Mouse (Mus musculus) cerebellum, postnatal 4 days (tissue): Measurements from ENCODE around the gene Guca2b.
"Not testable (repeated sequence)": the region's sequence is repeated elsewhere in the genome, so short reads cannot be mapped to it uniquely, and the experiment has no call there.

Source experiments
- DNase-seq, 2 experiments: peaks; one replicate each; pipeline ENCODE4 v3.0.0; 2022; ENCODE audit warnings: low spot score in 2 of 2, mixed read lengths in 1 of 2

The Guca2b gene

DNA sequence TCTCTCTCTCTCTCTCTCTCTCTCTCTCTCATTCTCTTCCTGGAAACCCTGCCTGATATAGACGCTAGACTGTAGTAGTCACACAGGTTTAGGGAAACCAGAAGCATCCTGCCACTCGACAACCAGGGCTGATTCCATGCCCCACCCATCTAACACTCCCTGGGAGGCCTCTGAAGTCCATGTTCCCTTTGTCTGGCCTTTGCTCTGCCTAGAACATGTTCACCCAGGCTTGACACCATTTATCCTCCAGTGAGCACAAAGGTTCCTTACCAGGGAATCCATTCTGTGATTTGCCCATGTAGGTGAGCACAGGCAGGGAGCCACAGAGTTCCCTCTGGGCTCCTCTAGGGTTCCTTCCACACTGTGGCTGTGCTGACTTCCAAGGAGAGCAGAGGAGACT, 508 bp downstream of the Guca2b start:
- DNase-seq, result no peak

DNA sequence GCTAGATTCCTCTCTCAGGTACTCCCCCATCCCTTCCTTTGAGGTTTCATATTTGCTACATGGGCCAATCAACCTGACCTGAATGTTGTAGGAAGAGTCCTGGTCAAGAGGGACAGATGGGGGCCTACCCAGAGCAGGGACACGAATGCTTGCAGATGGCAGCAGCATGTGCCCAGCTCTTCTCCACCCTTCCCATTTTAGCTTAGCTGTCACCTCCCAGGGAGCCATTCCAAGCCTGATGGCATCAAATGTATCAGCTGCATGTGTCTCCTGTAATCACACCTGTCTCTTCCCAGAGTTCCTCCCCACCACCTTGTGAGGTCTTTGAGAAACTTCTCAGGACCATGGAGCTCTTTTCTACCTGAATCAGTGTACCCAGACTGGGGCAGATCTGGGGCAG, 1.7 kb downstream of the Guca2b start:
- DNase-seq, result no peak

DNA sequence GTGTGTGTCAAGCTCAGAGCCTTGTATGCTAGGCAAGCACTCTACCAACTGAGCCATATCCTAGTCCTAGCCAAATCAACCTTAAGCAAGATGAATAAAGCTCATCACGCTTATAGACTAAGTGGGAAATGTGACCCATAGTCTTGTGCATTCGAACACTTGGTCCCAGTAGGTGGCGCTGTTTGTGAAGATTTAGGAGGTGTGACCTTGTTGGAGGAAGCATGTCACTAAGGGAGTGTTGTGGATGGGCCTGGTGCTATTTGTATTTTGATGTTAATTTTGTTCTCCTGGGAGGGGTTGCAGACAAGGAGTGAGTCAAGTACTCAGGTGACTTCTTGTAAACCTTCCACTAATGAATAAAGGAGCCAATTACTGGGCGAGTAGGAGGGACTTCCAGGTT, 16.1 kb downstream of the Guca2b start:
- no peak for DNase-seq

GRCm38 (mm10) chr4:119638656-119639055, 20.1 kb downstream of the Guca2b start:
- no peak for DNase-seq

GRCm38 (mm10) chr4:119637946-119638345, 20.8 kb downstream of the Guca2b start:
- no peak for DNase-seq

DNA sequence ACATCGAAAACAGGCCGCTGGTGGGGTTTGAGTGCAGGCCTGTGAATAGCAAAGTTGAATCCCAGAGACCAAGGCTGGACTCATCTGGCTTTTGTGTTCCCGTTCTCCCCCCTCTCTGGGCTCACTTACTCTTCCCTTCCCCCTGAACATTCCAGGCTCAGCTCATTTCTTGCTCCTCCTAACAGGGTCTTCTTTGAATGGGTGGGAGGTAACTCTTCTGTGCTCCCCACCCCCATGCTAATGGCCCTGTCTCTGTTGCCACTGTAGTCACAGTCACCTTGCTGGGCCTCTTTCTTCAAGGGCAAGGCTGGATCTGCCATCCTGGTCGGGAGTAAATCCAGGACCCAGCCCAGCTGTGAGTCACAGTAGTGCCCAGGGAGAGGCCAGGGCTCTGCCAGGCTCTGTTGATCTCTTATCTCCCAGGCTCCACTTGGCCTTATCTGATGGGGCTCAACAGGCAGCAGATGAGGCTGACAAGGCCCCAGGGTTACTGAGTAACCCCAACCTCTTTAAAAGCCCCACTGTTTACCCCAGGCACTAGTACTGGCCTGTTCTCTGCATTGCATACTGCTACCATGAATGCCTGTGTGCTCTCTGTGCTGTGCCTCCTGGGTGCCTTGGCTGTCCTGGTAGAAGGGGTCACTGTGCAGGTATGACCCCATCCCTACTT, 21.4 kb downstream of the Guca2b start, which contains the start of gene Guca2a:
Gene Guca2a (plus strand): TSS at position 529 of the 670 bp plus-strand sequence.
- no peak for DNase-seq

GRCm38 (mm10) chr4:119636731-119637130, 22.0 kb downstream of the Guca2b start:
- DNase-seq, result no peak

DNA sequence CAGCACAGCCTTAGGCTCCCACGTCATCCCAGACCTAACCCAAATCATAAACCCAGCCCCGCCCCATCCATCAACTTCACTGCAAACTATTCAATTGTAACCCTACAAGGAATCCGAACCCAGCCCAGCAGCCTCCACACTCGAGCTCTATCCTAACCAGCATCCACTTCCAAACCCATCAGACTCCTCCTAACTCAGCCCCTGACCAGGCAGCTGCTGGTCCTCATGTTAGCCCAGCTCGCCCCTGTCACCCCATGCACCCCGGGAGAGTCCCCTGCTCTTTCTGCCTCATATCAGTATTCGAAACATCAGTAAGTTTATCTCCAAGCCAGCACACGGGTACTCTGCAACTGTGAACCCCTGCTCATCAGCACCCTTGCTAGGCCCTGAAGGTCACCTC, 23.1 kb downstream of the Guca2b start:
- DNase-seq, result no peak

GRCm38 (mm10) chr4:119634908-119635660, 23.7 kb downstream of the Guca2b start:
- DNase-seq, result no peak

DNA sequence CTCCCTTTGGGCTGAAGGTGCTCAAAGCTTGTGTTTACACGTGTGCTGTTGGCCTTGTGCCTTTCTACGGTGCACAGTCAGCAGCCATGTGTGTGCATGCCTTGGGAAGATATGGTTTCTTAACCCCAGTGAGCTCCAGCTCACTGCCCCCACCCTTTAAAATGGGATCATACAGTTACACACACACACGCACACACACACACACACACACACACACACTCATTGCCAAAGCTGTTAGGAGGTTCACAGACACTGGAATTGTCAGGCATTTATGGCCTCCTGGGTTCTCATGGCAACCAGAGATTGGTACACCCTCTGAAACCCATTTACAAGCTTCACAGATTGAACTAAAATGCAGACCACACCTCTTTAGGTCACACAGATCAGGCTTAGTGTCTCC, 24.8 kb downstream of the Guca2b start:
- no peak for DNase-seq

DNA sequence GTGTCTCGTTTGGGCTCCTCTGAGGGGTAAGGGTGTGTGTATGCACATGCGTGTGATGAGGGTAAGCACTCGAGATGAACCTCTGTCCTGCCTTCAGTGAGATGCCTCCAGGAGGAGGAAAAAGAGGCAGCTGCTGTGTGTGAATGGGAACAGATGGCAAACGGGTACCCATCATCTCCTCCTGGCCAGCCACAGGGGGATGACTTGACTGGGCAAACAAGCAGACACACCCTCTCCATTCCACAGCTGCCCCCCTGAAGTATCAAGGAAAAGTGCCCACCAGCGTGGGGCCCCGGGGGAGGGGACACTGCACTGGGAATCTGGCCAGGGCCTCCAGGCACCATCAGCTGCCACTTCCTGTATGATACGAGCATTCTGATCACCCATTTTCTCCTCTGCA, 25.4 kb downstream of the Guca2b start:
- peak in 1 of 2 experiments; percentile 57 for DNase-seq

- DNase-seq, result no peak
These were observed 26.0 kb downstream of the Guca2b start for GRCm38 (mm10) chr4:119632721-119633120.

- peak in 1 of 2 experiments; percentile 38 for DNase-seq
These were observed 27.4 kb downstream of the Guca2b start for GRCm38 (mm10) chr4:119631115-119631919.

- not testable (repeated sequence) for DNase-seq
These were observed 30.4 kb downstream of the Guca2b start for GRCm38 (mm10) chr4:119628363-119628762.

DNA sequence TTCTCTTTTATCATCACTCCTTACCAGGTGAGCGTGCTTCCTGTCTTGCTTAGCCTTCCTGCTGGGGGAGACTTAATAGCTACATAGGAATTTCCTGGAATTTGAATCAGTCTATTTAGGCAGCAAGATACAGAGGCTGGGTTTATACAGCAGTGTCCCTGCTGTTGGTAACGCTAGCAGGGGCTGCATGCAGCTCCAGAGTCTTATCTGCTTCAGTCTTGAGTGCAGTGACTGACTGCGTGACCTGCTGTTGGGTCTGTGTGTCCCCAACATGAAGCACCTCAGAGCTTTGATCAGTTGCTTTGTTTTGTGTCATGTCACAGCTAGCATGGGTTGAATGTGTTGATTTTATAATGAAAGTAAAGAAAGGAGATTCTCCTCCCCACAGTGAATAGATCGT, 31.4 kb downstream of the Guca2b start:
- no peak for DNase-seq

GRCm38 (mm10) chr4:119626876-119627275, 31.9 kb downstream of the Guca2b start:
- no peak for DNase-seq

DNA sequence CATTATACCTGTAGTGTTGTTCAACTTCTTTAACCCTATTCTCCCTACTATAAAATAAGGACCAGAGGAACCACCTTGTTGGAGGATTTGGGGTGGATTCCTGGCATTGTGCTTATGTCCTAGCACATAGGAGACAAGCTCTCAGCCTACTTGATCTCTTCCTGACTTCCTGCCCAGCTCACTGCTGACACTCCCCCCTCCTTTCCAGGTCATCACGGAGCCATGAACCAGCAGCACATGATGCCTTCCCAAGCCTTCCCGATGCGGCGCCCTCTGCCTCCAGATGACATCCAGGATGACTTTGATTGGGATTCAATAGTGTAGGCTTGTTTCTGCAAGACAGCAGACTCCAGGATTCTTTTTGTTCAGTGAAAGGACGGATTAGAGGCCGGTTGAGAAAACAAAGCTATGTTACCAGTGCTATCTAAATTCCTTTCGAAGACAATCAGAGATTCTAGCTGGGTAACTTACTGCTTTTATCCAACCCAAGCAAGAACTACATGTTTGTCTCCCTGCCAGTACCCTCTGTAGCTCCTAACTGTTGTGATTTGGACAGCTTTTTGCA, 32.6 kb downstream of the Guca2b start:
- DNase-seq, result no peak

DNA sequence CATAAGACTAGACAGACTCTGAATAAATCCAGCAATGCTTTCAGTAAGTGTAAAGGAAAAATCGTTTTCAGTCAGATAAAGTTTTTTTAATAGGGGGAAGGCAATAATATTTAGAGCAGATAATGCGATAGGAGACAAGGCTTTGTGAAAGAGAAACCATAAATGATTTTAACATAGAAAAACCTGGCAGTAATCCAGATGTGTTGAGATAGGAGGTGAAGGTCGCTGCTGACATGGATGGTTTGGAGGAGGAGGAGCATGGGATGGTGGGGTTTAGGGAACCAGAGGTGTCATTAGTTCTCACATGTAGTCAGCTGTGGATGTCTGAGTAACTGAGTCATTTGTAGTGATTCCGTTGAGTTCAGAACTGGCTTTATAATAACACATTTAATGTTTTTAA, 44.0 kb downstream of the Guca2b start:
- DNase-seq, result no peak

GRCm38 (mm10) chr4:119614078-119614477, 44.7 kb downstream of the Guca2b start:
- DNase-seq, result no peak

DNA sequence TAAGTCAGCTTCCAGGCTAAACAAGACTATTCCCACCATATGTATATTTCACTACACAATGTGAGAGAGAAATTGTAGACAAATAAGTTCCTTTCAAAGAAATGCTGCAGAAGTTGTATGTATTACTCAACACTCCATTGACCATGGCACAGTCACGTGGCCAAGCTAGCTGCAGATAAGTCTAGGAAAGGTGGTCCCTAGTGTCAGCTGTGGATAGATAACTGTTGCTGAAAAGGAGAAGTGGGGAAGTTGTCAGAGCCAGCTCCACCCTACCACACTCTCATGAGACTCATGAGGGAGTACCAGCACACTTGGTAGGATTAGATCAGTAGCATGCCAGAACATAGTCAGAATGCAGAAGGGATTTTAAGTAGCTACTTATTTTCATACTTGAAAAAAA, 49.3 kb downstream of the Guca2b start:
- DNase-seq, result no peak
